Mouse (Mus musculus): ENCODE measurements at regions not wholly inside any gene's neighbourhood (a gene's known extent, or its start where the extent isn't known, plus 50 kb on each side); places are given as distances from the start of the nearest gene placed in this dataset.
A peak's percentile ranks its signal among the peaks of the same experiment; 100 is the strongest.

DNA sequence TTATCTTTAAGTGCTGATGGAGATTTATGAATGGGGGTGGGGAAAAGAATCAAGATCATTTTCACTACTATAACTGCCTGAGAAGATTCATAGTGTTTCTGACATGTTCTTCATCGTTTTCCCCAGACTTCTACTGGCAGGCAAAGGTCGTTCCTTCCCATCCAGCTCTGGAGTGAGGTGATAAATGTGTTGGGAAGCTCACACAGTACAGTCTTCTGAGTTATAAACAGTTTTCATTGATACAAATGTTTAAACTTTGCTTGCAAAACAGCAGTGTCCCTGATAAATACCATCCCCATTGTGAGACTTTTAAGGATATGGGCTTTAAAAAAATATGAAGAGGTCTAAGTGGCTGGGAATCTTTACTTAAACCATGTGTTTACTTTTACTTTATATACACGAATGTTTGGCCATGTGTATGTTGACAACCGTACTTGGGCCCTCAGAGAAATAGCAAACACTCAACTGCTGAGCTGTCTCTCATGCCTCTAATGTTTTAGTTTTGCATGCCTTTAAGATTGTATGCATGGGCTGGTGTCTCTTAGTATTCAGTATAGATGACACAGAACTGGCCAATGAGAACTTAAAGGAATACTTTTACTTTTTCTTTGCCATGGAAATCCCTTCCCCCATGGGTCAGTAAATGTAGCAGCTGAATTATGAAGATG lies 189.8 kb upstream of the Rora start:
- DNase-seq (ENCODE audit: low spot score in 2 of 2): no peak

GRCm38 (mm10) chr9:68466671-68467070 lies 186.9 kb upstream of the Rora start:
- DNase-seq (ENCODE audit: low spot score in 2 of 2): no peak

DNA sequence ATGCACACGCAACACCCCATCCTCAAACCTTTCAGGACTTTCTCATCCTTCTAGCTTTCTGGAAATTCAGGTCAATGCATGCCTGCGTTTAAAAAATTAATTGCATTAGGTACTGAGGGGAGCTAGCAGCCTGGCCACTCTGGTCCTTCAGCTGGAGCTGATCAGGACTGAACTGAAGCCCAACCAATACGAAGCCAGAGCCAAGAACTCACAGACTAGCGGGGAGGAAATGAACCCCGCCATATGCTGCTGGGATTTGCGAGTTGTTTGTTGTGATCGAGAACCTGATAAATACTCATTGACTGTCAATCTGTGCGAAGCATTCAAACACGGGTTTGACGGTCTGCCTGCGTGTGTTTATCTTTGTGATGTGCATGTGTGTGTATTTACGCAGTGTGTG lies 177.2 kb upstream of the Rora start:
- no peak for DNase-seq (ENCODE audit: low spot score in 2 of 2)

DNA sequence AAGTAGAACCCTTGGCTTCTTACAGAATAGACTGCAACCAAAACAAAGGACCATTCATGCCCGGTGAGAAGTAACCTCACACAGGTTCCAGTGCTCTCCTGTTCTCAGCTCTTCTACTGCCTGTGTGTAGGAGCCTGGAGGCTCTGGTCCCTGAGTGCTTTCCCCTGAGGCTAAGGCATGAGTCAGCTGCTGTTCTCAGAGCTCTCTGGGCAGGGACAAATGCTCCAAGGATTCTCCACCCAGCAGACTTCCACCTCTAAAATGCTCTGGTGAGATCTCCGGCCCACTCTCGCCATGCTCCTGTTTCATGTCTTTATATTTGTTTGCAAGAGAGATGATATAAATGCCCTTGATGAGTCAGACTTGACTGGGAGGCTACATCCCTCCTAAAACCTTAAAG lies 176.1 kb upstream of the Rora start:
- DNase-seq (ENCODE audit: low spot score in 2 of 2): peak; percentile 2 to 4

DNA sequence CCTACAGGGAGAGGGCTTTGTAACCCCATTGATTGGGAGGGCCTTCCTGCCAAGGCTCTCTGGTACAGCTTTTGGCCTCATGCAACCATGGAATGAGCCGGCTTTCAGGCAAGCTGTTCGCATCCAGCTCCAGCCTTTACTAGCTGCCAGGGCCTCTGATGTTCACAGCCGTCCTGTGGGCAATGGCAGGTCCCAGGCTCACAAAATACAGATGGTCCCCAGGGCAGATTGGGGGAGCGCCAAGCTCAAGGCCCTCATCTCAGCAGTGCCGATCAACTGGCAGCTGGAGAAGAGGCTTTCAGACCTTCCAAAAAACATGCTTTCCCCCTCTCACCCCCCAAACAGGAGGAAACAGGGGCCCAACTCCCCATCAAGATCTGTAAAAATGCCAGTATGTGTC lies 166.9 kb upstream of the Rora start:
- no peak for DNase-seq (ENCODE audit: low spot score in 2 of 2)

DNA sequence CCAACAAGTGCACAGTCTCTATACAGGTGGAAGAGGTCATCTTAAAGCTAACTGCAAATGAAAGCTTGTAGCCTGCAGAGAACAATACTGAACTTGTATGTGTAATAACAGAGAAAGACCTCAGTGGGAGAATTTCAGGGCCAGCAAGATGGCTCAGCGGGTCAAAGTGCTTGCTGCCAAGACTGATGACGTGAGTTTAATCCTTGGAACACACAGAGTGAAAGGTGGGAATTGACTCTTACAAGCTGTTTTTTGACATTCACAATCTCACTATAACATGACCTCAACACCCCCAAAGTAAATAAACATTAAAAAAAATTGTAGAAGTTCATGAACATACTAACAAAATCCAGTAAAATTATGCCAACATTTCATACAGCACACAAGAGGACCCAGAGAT lies 162.4 kb upstream of the Rora start:
- DNase-seq (ENCODE audit: low spot score in 2 of 2): no peak

DNA sequence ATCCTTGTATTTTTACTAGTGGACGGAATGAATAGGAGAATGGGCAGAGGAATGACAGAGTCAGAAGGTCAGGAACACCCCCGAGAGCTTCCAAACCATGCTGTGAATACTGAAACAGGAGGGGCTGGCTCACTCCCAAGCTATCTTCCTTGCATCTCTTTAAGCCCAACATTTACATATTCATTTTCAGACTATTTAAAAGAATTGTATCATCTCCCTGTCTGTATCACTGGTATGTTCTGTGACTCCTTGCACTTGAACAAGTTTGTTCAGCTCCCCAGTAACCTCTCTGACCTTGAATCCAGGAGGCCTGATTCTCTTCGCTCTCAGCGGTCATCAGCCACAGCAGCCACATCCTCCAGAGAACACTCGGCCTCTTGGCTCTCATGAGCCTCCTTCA lies 132.4 kb upstream of the Rora start:
- no peak for DNase-seq (ENCODE audit: low spot score in 2 of 2)

DNA sequence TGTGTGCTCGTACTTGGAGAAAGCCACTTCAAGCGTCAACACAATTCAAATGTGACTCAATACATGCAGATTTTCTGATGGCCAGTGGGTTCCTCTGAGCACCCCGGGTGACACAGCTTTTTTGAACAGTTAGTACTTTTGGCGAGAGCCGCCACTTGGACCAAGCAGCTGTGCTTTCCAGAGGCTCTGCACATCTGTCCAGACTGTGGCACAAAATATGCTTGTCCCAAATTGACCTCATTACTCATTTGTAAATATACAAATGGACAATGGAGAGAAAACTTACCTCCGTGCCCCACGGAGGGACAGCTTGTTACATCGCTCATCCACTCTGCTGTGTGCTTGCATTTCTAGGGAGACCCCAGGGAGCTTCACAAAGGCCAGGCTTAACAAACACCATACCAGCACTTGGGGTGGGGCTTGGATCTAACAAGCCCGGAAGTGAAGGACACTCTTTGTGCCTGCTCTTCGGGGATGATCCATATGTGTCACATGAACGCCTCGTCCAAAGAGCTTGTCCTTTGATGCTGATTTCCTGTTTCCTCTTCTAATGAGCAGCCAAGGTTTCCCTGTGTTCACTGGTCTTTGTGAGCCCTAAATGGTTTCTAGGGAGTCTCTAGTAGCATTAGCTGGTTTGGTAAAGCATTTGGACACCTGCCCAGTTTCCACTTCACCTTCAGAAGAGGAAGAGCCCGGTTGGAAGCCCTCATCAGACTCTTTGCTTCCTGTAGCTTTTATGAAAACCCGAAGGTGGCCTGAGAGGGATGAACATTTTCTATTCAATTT lies 91.6 kb upstream of the Rora start:
- no peak for DNase-seq (ENCODE audit: low spot score in 2 of 2)

GRCm38 (mm10) chr9:68563206-68563605 lies 90.4 kb upstream of the Rora start:
- DNase-seq (ENCODE audit: low spot score in 2 of 2): no peak

GRCm38 (mm10) chr9:68585751-68586150 lies 67.8 kb upstream of the Rora start:
- DNase-seq (ENCODE audit: low spot score in 2 of 2): no peak

- DNase-seq (ENCODE audit: low spot score in 2 of 2): peak in 1 of 2 experiments; percentile 7
These were observed 62.6 kb upstream of the Rora start for GRCm38 (mm10) chr9:68591023-68591422.

- no peak for DNase-seq (ENCODE audit: low spot score in 2 of 2)
These were observed 60.6 kb upstream of the Rora start for GRCm38 (mm10) chr9:68592976-68593375.

DNA sequence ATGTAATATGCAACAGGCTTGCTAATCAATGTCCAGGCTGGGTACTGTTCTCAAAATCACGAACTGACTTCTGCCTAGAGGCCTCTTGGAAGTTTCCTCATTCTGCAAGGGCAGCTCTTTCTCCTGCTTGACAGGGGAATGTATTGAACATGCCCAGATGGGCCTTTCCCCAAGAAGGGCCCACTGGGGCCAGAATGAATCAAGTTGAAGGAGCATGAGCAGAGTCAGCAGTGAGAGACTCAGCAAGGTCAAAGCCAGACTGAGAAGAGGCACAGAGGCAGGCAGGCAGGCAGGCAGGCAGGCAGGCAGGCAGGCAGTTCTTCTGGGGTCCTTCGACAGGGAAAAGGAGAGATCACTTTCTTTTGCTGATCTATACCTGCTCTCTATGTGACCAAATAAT lies 59.0 kb upstream of the Rora start:
- DNase-seq (ENCODE audit: low spot score in 2 of 2): no peak
